Mouse (Mus musculus) limb, embryonic 10.5 days (tissue): ENCODE measurements around the gene Pomt1. TPM values are rescaled to one million over a fixed set of nuclear protein-coding genes. Genes with fewer than 3 reads are reported as not detected.

ENCODE experiments used
- DNase-seq: peaks from one replicate; pipeline ENCODE4 v3.0.0-alpha.2; 2017; ENCODE audit warnings: low spot score
- H3K27ac ChIP-seq: fragments of 300-500 bp; sonication (generic); 2 replicates; pipeline ENCODE4 v1.5.1; 2016; ENCODE audit warnings: mild to moderate bottlenecking
- H3K27me3 ChIP-seq: fragments of 300-500 bp; sonication (generic); 2 replicates; pipeline ENCODE4 v1.6.1; 2016; ENCODE audit warnings: low read depth, mild to moderate bottlenecking; ENCODE audit not compliant: poor library complexity, severe bottlenecking
- H3K36me3 ChIP-seq: fragments of 300-500 bp; sonication (generic); 2 replicates; pipeline ENCODE4 v1.6.1; 2016; ENCODE audit warnings: mild to moderate bottlenecking, moderate library complexity
- H3K4me1 ChIP-seq: fragments of 300-500 bp; sonication (generic); 2 replicates; pipeline ENCODE4 v1.6.1; 2016
- H3K4me3 ChIP-seq: fragments of 300-500 bp; sonication (generic); 2 replicates; pipeline ENCODE4 v1.5.1; 2016; ENCODE audit warnings: mild to moderate bottlenecking, moderate library complexity
- H3K9me3 ChIP-seq: fragments of 300-500 bp; sonication (generic); replicated peaks from 2 replicates; pipeline ENCODE4 v1.6.1; 2016; ENCODE audit warnings: mild to moderate bottlenecking
- WGBS: fragments of 180-500 bp; shearing (Covaris S2); methylation state at CpG from one replicate; pipeline ENCODE4 v1.1.7; 2016; 5-methylcytosine and 5-hydroxymethylcytosine counted together
- polyA plus RNA-seq: library from polyadenylated mRNA; unstranded; fragments of >200 nt; fragmentation: Nextera tagmentation; extraction: Ambion mirVana; gene quantifications from 2 replicates; pipeline ENCODE4 v1.2.1, GENCODE M21; 2016

Gene Pomt1
- polyA plus RNA-seq, 1 experiment from 2014 or later = 24.1 TPM

DNA sequence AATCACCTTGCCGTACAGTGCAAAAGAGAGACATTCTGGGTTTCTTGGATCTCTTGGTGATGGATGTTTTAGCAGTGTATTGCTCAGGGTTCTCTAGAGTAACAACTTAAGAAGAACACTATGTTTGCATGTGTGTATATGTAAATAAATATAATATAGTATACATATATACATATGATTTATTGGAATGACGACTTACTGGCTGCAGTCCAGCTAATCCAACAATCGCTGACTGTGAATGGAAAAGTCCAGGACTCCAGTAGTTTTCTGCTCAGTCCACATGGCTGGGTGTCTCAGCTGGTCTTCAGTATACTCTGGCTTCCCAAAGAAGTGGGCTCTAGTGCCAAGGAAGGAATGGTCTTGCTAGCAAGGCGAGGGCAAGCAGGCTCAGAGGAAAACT is 1.2 kb downstream of the Pomt1 start:
- Histone ChIP-seq H3K27me3 (no peaks in the 10 kb centered on the region), H3K27ac (no peak overlapping the region; the same call in 1 of the 2 replicates), H3K4me3 (peak overlapping the region; percentile 76), H3K9me3 (no peaks in the 10 kb centered on the region), H3K36me3 (peaks cover 47% of the 10 kb centered on the region), H3K4me1 (peaks cover 27% of the 10 kb centered on the region)
- DNase-seq = no peak
- 52% methylated on average over 4 of the region's 4 CpGs for WGBS

- H3K9me3 ChIP-seq = no peaks in the 10 kb centered on the region
- WGBS = 93% methylated on average over 9 of the region's 9 CpGs
- no peak for DNase-seq
- H3K36me3 ChIP-seq = peaks cover 45% of the 10 kb centered on the region
- H3K4me3 ChIP-seq = no peak overlapping the region
- peaks cover 27% of the 10 kb centered on the region for H3K4me1 ChIP-seq
- H3K27me3 ChIP-seq = no peaks in the 10 kb centered on the region
- H3K27ac ChIP-seq = no peak overlapping the region
Measured at GRCm38 (mm10) chr2:32238708-32239435, 2.5 kb downstream of the Pomt1 start.

- 82% methylated on average over 5 of the region's 5 CpGs for WGBS
- Histone ChIP-seq H3K9me3 (no peaks in the 10 kb centered on the region), H3K27ac (no peak overlapping the region), H3K27me3 (no peaks in the 10 kb centered on the region), H3K4me3 (no peak overlapping the region), H3K4me1 (peaks cover 15% of the 10 kb centered on the region), H3K36me3 (peaks cover 52% of the 10 kb centered on the region)
- DNase-seq = no peak
Measured at GRCm38 (mm10) chr2:32240591-32240990, 4.2 kb downstream of the Pomt1 start.

GRCm38 (mm10) chr2:32242986-32243385 is 6.6 kb downstream of the Pomt1 start:
- Histone ChIP-seq H3K27ac (no peak overlapping the region), H3K36me3 (peaks cover 76% of the 10 kb centered on the region), H3K9me3 (no peaks in the 10 kb centered on the region), H3K27me3 (no peaks in the 10 kb centered on the region), H3K4me1 (0 out of 2 replicates have a peak, but pooled peaks cover 4% of the 10 kb centered on the region), H3K4me3 (no peak overlapping the region)
- DNase-seq = no peak
- WGBS = 85% methylated on average over 4 of the region's 4 CpGs

- H3K9me3 ChIP-seq = no peaks in the 10 kb centered on the region
- H3K4me3 ChIP-seq = no peak overlapping the region
- no peaks in the 10 kb centered on the region for H3K27me3 ChIP-seq
- no peaks in the 10 kb centered on the region for H3K4me1 ChIP-seq
- no peak for DNase-seq
- 88% methylated on average over 4 of the region's 4 CpGs for WGBS
- peaks cover 97% of the 10 kb centered on the region for H3K36me3 ChIP-seq
- H3K27ac ChIP-seq = no peak overlapping the region
Measured at GRCm38 (mm10) chr2:32246741-32247140, 10.4 kb downstream of the Pomt1 start.

DNA sequence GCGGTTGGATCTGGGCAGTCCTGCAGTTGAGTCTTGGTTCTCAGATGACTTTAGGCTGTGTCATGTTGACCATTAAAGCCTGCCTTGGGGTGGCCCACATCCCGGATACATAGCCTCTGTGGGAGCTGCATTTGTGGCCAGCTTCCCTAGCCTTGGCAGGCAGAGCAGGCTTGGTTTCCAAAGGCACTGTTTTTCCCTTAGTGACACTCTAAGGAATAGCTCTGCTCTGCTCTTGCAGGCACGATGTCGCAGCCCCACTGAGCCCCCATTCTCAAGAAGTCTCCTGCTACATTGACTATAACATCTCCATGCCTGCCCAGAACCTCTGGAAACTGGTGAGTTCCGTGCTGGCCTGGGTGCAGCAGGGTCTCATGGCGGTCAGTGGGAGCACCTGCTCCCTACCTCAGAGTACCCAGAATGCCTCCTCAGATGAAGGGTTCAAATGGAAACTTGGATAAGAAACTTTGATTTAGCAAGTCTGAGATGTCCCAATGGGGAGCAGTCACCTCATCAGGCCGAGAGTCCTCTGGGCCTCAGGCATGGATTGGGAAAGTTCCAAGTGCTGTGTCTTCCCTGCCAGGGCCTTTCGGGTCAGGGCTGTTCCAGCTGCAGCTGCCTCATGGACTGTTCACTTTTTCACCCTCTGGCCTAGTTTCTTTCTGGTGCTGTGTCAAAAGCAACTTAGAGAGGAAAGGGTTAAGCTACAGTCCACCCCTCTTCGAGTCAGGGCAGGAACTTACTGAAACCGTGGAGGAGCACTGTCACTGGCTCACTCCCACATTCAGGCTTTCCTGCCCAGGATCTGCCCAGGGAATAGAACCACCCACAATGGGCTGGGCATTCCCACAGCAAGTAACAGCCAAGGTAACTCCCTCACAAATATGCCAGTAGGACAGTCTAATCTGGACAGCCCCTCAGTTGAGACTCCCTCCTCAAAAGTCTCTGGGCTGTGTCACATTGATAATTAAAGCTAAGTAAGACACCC is 12.3 kb downstream of the Pomt1 start:
- Histone ChIP-seq H3K27ac (no peak overlapping the region), H3K9me3 (no peaks in the 10 kb centered on the region), H3K4me1 (0 out of 2 replicates have a peak, but pooled peaks cover 2% of the 10 kb centered on the region), H3K36me3 (peaks cover 100% of the 10 kb centered on the region), H3K27me3 (no peaks in the 10 kb centered on the region), H3K4me3 (no peak overlapping the region)
- no peak for DNase-seq
- 81% methylated on average over 10 of the region's 10 CpGs for WGBS

DNA sequence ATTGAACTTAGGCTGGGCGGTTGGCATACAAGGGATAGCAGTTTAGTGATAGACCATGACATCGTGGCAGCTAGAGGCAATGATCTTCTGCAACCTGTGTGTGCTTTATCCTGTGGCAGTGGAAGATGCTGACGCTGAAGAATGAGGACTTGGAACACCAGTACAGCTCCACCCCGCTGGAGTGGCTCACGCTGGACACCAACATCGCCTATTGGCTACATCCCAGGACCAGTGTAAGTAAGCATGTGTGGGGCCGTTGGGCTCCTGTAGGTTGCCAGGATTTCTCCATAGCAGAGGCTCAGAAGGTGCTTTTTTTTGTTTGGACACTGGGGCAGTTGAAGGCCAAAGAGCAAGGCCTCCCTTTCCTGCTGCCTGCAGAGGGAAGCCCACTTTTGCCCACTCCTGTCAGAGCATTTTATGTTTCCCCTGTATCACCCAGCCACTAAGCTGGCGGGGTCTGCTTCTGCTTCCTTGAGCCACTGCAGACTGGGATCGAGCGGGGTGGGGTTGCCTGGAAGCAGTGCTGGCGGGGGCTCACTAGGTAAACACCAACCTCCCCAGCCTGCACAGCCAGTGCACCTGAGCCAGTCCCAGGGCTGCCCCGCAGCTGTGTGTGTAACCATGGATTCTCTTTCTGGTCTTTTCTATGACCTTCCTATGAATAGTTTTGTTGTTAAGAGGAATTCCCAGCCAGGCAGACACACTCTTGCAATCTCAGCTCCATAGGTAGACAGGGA is 15.6 kb downstream of the Pomt1 start:
- Histone ChIP-seq H3K27ac (no peak overlapping the region), H3K4me3 (no peak overlapping the region), H3K9me3 (no peaks in the 10 kb centered on the region), H3K27me3 (no peaks in the 10 kb centered on the region), H3K36me3 (peaks cover 97% of the 10 kb centered on the region), H3K4me1 (0 out of 2 replicates have a peak, but pooled peaks cover 2% of the 10 kb centered on the region)
- no peak for DNase-seq
- WGBS = 91% methylated on average over 12 of the region's 12 CpGs

GRCm38 (mm10) chr2:32252658-32253057 is 16.3 kb downstream of the Pomt1 start:
- Histone ChIP-seq H3K36me3 (peaks cover 97% of the 10 kb centered on the region), H3K4me1 (0 out of 2 replicates have a peak, but pooled peaks cover 2% of the 10 kb centered on the region), H3K27me3 (no peaks in the 10 kb centered on the region), H3K4me3 (no peak overlapping the region), H3K9me3 (no peaks in the 10 kb centered on the region), H3K27ac (no peak overlapping the region)
- no peak for DNase-seq
- WGBS = 94% methylated on average over 5 of the region's 5 CpGs

DNA sequence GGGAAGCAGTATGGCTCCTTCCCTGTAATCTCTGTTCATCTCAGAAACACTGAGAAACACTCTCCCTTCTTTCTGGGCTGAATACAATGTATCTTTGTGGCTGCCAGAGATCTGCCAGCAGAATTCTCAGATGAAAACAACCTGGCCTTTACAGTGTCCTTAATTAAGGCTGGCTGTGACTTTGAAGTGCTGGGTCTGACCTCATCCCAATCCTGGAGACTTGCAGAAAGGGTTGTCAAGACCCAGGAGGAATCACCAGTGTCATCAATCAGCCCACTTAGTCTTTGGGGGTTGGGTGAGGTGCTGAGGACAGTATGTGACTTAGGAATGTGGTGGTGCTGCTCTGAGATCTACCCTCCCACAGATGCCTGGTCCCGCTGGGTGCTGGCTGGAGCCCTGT is 17.0 kb downstream of the Pomt1 start:
- H3K27me3 ChIP-seq = no peaks in the 10 kb centered on the region
- H3K36me3 ChIP-seq = peaks cover 97% of the 10 kb centered on the region
- H3K9me3 ChIP-seq = no peaks in the 10 kb centered on the region
- H3K4me1 ChIP-seq = 0 out of 2 replicates have a peak, but pooled peaks cover 2% of the 10 kb centered on the region
- H3K4me3 ChIP-seq = no peak overlapping the region; the same call in 1 of the 2 replicates
- H3K27ac ChIP-seq = no peak overlapping the region
- DNase-seq = no peak
- 67% methylated on average over 1 of the region's 1 CpGs for WGBS

- H3K9me3 ChIP-seq = no peaks in the 10 kb centered on the region
- no peak overlapping the region for H3K27ac ChIP-seq
- DNase-seq = no peak
- H3K4me1 ChIP-seq = peaks cover 14% of the 10 kb centered on the region
- H3K27me3 ChIP-seq = no peaks in the 10 kb centered on the region
- 91% methylated on average over 5 of the region's 5 CpGs for WGBS
- H3K36me3 ChIP-seq = peaks cover 88% of the 10 kb centered on the region
- no peak overlapping the region for H3K4me3 ChIP-seq
Measured at GRCm38 (mm10) chr2:32254563-32254962, 18.2 kb downstream of the Pomt1 start.

DNA sequence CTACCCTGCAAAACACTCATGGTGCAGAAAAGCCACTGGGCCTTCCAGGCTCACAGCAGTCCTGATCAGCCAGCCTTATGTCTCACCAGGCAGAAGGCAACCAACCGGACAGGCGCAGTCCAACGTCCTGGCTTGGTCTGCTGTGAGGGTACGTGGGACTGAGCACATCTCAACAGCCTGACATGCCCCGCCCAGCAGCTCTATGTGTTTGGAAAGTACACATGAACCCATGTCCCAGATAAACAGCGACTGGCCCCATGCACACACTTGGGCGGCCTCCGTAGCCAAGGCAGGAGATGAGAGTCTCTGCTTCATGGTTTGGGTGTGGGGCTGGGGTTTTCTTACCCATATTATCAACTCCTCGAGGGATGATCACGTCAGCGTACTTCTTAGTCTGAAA is 19.9 kb downstream of the Pomt1 start:
- Histone ChIP-seq H3K27me3 (no peaks in the 10 kb centered on the region), H3K9me3 (no peaks in the 10 kb centered on the region), H3K27ac (no peak overlapping the region), H3K4me3 (no peak overlapping the region), H3K36me3 (peaks cover 71% of the 10 kb centered on the region), H3K4me1 (peaks cover 22% of the 10 kb centered on the region)
- WGBS = 94% methylated on average over 11 of the region's 11 CpGs
- DNase-seq = no peak

DNA sequence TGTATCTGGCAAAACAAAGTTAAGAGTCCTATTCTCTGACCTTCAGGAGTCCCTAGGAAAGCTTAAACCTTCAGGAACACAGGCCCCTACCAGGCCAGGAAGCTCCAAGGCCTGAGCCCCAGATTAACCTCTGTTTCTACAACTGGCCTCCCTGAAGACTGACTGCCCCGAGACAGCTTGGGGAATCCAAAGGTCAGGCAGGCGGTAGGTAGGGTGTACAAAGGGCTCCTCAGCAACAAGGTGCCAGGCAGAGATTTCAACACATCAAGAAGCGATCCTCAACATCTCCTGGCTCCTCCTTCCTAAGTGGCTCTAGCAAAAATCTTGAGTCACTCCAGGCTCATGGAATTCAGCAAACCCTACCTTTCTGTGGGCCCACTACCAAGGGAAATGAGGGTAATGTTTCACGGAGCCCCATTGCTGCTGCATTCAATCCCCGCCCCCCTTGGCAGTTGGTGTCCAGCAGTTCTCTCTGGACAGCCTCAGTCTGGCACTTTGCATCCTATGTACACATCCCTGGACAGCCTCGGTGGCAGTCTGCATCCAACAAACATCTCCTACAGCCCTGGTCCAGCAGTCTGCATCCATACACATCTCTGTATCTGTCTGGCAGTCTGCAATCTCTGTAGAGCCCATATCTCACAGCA is 22.6 kb downstream of the Pomt1 start:
- no peaks in the 10 kb centered on the region for H3K27me3 ChIP-seq
- H3K36me3 ChIP-seq = peaks cover 44% of the 10 kb centered on the region
- peak overlapping the region; percentile 89 for H3K27ac ChIP-seq
- peak overlapping the region; percentile 87 for H3K4me3 ChIP-seq
- peaks cover 19% of the 10 kb centered on the region for H3K4me1 ChIP-seq
- no peaks in the 10 kb centered on the region for H3K9me3 ChIP-seq
- DNase-seq = peak; percentile 34
- WGBS = 62% methylated on average over 6 of the region's 6 CpGs
